Mouse (Mus musculus): ENCODE data around the gene Mpg.

DNA sequence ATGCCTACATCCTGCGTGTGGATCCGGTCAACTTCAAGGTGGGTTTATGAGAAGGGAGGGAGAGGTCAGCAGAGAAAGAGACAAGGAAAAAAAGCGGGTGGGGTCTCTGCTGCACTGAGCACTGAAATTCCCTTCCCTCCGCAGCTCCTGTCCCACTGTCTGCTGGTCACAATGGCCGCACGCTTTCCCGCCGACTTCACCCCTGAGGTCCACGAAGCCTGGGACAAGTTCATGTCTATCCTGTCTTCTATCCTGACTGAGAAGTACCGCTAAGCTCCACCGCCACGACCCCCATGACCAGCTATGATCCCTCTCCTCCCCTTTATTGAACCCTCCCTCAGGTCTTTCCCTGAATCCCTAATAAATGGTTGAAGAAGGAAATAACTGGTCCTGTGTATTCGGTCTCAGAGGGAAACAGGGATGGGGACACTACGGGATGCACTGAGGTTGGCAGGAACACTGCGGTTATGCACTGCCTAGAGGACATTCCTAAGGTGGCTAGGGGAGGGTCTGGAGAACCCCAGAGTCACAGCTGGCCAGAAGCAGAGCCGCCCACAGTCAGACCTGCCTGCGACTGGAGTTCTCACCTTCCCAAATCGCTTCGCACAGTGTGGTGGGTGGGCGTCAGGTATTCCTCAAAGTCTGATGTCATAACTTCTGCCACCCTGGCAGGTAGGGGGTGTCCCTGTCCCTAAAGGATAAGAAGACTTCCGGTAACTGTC lies 51.6 kb downstream of the Mpg start:
- TF ChIP-seq CTCF (IDR thresholded peaks at IDR 0.05; ENCODE audit: low read depth), result no peak
- TF ChIP-seq EP300 (IDR thresholded peaks at IDR 0.05; ENCODE audit: low read depth), result no peak
